Mouse (Mus musculus): ENCODE measurements around the gene Hpgds. TPM values are rescaled to one million over a fixed set of nuclear protein-coding genes. Genes with fewer than 3 reads are reported as not detected.

The Hpgds gene
- 3.8 and 4.1 TPM in 2 replicates for polyA plus RNA-seq (2014; fragmentation: Nextera tagmentation; extraction: Ambion mirVana)

GRCm38 (mm10) chr6:65144621-65145205 lies at the start of gene Hpgds:
Gene Hpgds (minus strand): TSS chr6:65144908.
- Histone ChIP-seq H3K4me1 (ENCODE audit: control insufficient read depth, insufficient read depth, low read length) (no peaks in the 10 kb centered on the region; the same call in 1 of the 2 replicates), H3K27me3 (ENCODE audit: control insufficient read depth, insufficient read depth, low read length) (no peaks in the 10 kb centered on the region), H3K4me2 (replicated peaks; ENCODE audit: low read depth, low read length) (peak within 1 kb of the TSS; percentile 17), H3K27ac (ENCODE audit: low read depth, low read length) (no peak within 1 kb of the TSS), H3K36me3 (ENCODE audit: control insufficient read depth, insufficient read depth, low read length) (no peaks in the 10 kb centered on the region), H3K9me3 (ENCODE audit: control insufficient read depth, low read length) (no peaks in the 10 kb centered on the region), H3K9ac (ENCODE audit: low read depth, low read length) (no peak within 1 kb of the TSS), H3K4me3 (ENCODE audit: low read length) (no peak within 1 kb of the TSS)
- peak; percentile 82 for ATAC-seq (ENCODE audit: low FRiP score, low TSS enrichment)
- 18% methylated on average over 16 of the region's 16 CpGs for WGBS

- Histone ChIP-seq H3K4me3 (ENCODE audit: low read length) (no peak overlapping the region), H3K9ac (ENCODE audit: low read depth, low read length) (no peak overlapping the region), H3K36me3 (ENCODE audit: control insufficient read depth, insufficient read depth, low read length) (no peaks in the 10 kb centered on the region), H3K27ac (ENCODE audit: low read depth, low read length) (no peak overlapping the region), H3K27me3 (ENCODE audit: control insufficient read depth, insufficient read depth, low read length) (no peaks in the 10 kb centered on the region), H3K4me1 (ENCODE audit: control insufficient read depth, insufficient read depth, low read length) (no peaks in the 10 kb centered on the region), H3K4me2 (replicated peaks; ENCODE audit: low read depth, low read length) (no peak overlapping the region), H3K9me3 (ENCODE audit: control insufficient read depth, low read length) (no peaks in the 10 kb centered on the region)
- no peak for ATAC-seq (ENCODE audit: low FRiP score, low TSS enrichment)
- 51% methylated on average over 5 of the region's 5 CpGs for WGBS
Observed at GRCm38 (mm10) chr6:65164977-65165376, 20.3 kb upstream of the Hpgds start.

- ATAC-seq (ENCODE audit: low FRiP score, low TSS enrichment) = no peak
- no peak overlapping the region for H3K27ac ChIP-seq (ENCODE audit: low read depth, low read length)
- H3K4me2 ChIP-seq (replicated peaks; ENCODE audit: low read depth, low read length) = no peak overlapping the region
- H3K36me3 ChIP-seq (ENCODE audit: control insufficient read depth, insufficient read depth, low read length) = no peaks in the 10 kb centered on the region
- no peak overlapping the region for H3K9ac ChIP-seq (ENCODE audit: low read depth, low read length)
- H3K9me3 ChIP-seq (ENCODE audit: control insufficient read depth, low read length) = no peaks in the 10 kb centered on the region
- H3K27me3 ChIP-seq (ENCODE audit: control insufficient read depth, insufficient read depth, low read length) = no peaks in the 10 kb centered on the region
- whole genome bisulfite sequencing = 87% methylated on average over 6 of the region's 6 CpGs
- H3K4me3 ChIP-seq (ENCODE audit: low read length) = no peak overlapping the region
- no peaks in the 10 kb centered on the region for H3K4me1 ChIP-seq (ENCODE audit: control insufficient read depth, insufficient read depth, low read length)
Observed at GRCm38 (mm10) chr6:65164137-65164536, 19.4 kb upstream of the Hpgds start.

GRCm38 (mm10) chr6:65159381-65159942 lies 14.8 kb upstream of the Hpgds start:
- H3K4me3 ChIP-seq (ENCODE audit: low read length) = no peak overlapping the region
- no peaks in the 10 kb centered on the region for H3K4me1 ChIP-seq (ENCODE audit: control insufficient read depth, insufficient read depth, low read length)
- H3K9ac ChIP-seq (ENCODE audit: low read depth, low read length) = no peak overlapping the region
- no peaks in the 10 kb centered on the region for H3K27me3 ChIP-seq (ENCODE audit: control insufficient read depth, insufficient read depth, low read length)
- no peak overlapping the region for H3K4me2 ChIP-seq (replicated peaks; ENCODE audit: low read depth, low read length)
- no peak for ATAC-seq (ENCODE audit: low FRiP score, low TSS enrichment)
- 84% methylated on average over 4 of the region's 4 CpGs for WGBS
- no peaks in the 10 kb centered on the region for H3K36me3 ChIP-seq (ENCODE audit: control insufficient read depth, insufficient read depth, low read length)
- no peaks in the 10 kb centered on the region for H3K9me3 ChIP-seq (ENCODE audit: control insufficient read depth, low read length)
- H3K27ac ChIP-seq (ENCODE audit: low read depth, low read length) = no peak overlapping the region

- no peaks in the 10 kb centered on the region for H3K9me3 ChIP-seq (ENCODE audit: control insufficient read depth, low read length)
- no peak overlapping the region for H3K27ac ChIP-seq (ENCODE audit: low read depth, low read length)
- no peaks in the 10 kb centered on the region for H3K36me3 ChIP-seq (ENCODE audit: control insufficient read depth, insufficient read depth, low read length)
- H3K4me3 ChIP-seq (ENCODE audit: low read length) = no peak overlapping the region
- H3K4me2 ChIP-seq (replicated peaks; ENCODE audit: low read depth, low read length) = no peak overlapping the region
- no peaks in the 10 kb centered on the region for H3K27me3 ChIP-seq (ENCODE audit: control insufficient read depth, insufficient read depth, low read length)
- H3K4me1 ChIP-seq (ENCODE audit: control insufficient read depth, insufficient read depth, low read length) = no peaks in the 10 kb centered on the region
- H3K9ac ChIP-seq (ENCODE audit: low read depth, low read length) = no peak overlapping the region
- 96% methylated on average over 4 of the region's 4 CpGs for WGBS
- no peak for ATAC-seq (ENCODE audit: low FRiP score, low TSS enrichment)
Observed at GRCm38 (mm10) chr6:65157042-65157441, 12.3 kb upstream of the Hpgds start.

- H3K4me2 ChIP-seq (replicated peaks; ENCODE audit: low read depth, low read length) = no peak overlapping the region
- no peak for ATAC-seq (ENCODE audit: low FRiP score, low TSS enrichment)
- H3K36me3 ChIP-seq (ENCODE audit: control insufficient read depth, insufficient read depth, low read length) = no peaks in the 10 kb centered on the region
- no peak overlapping the region for H3K4me3 ChIP-seq (ENCODE audit: low read length)
- no peak overlapping the region for H3K27ac ChIP-seq (ENCODE audit: low read depth, low read length)
- no peaks in the 10 kb centered on the region for H3K4me1 ChIP-seq (ENCODE audit: control insufficient read depth, insufficient read depth, low read length)
- no peaks in the 10 kb centered on the region for H3K27me3 ChIP-seq (ENCODE audit: control insufficient read depth, insufficient read depth, low read length)
- H3K9ac ChIP-seq (ENCODE audit: low read depth, low read length) = no peak overlapping the region
- 78% methylated on average over 3 of the region's 3 CpGs for WGBS
- no peaks in the 10 kb centered on the region for H3K9me3 ChIP-seq (ENCODE audit: control insufficient read depth, low read length)
Observed at GRCm38 (mm10) chr6:65153570-65153969, 8.9 kb upstream of the Hpgds start.

- 8% methylated on average over 22 of the region's 22 CpGs for WGBS
- Histone ChIP-seq H3K9ac (ENCODE audit: low read depth, low read length) (peak overlapping the region; percentile 23; the same call in 1 of the 2 replicates), H3K36me3 (ENCODE audit: control insufficient read depth, insufficient read depth, low read length) (no peaks in the 10 kb centered on the region), H3K9me3 (ENCODE audit: control insufficient read depth, low read length) (no peaks in the 10 kb centered on the region), H3K4me1 (ENCODE audit: control insufficient read depth, insufficient read depth, low read length) (no peaks in the 10 kb centered on the region), H3K27ac (ENCODE audit: low read depth, low read length) (no peak overlapping the region), H3K4me3 (ENCODE audit: low read length) (peak overlapping the region; percentile 7; the same call in 1 of the 2 replicates), H3K4me2 (replicated peaks; ENCODE audit: low read depth, low read length) (peak overlapping the region; percentile 51), H3K27me3 (ENCODE audit: control insufficient read depth, insufficient read depth, low read length) (no peaks in the 10 kb centered on the region)
- peak; percentile 55 for ATAC-seq (ENCODE audit: low FRiP score, low TSS enrichment)
Observed at GRCm38 (mm10) chr6:65150703-65151102, 6.0 kb upstream of the Hpgds start.

- H3K4me2 ChIP-seq (replicated peaks; ENCODE audit: low read depth, low read length) = no peak overlapping the region
- H3K4me3 ChIP-seq (ENCODE audit: low read length) = no peak overlapping the region
- no peaks in the 10 kb centered on the region; the same call in 1 of the 2 replicates for H3K4me1 ChIP-seq (ENCODE audit: control insufficient read depth, insufficient read depth, low read length)
- no peak for ATAC-seq (ENCODE audit: low FRiP score, low TSS enrichment)
- no peaks in the 10 kb centered on the region for H3K27me3 ChIP-seq (ENCODE audit: control insufficient read depth, insufficient read depth, low read length)
- H3K9ac ChIP-seq (ENCODE audit: low read depth, low read length) = no peak overlapping the region
- H3K9me3 ChIP-seq (ENCODE audit: control insufficient read depth, low read length) = no peaks in the 10 kb centered on the region
- H3K27ac ChIP-seq (ENCODE audit: low read depth, low read length) = no peak overlapping the region
- no peaks in the 10 kb centered on the region for H3K36me3 ChIP-seq (ENCODE audit: control insufficient read depth, insufficient read depth, low read length)
- WGBS = 89% methylated on average over 4 of the region's 4 CpGs
Observed at GRCm38 (mm10) chr6:65146363-65146762, 1.7 kb upstream of the Hpgds start.

GRCm38 (mm10) chr6:65142316-65142715 lies 2.4 kb downstream of the Hpgds start:
- 91% methylated on average over 1 of the region's 1 CpGs for WGBS
- no peak for ATAC-seq (ENCODE audit: low FRiP score, low TSS enrichment)

More at GRCm38 (mm10) chr6:65142316-65142715, 2.4 kb downstream of the Hpgds start:
- no peaks in the 10 kb centered on the region for H3K9me3 ChIP-seq (ENCODE audit: control insufficient read depth, low read length)
- H3K4me2 ChIP-seq (replicated peaks; ENCODE audit: low read depth, low read length) = no peak overlapping the region
- H3K9ac ChIP-seq (ENCODE audit: low read depth, low read length) = no peak overlapping the region
- H3K4me3 ChIP-seq (ENCODE audit: low read length) = no peak overlapping the region
- H3K27ac ChIP-seq (ENCODE audit: low read depth, low read length) = no peak overlapping the region
- no peaks in the 10 kb centered on the region; the same call in 1 of the 2 replicates for H3K4me1 ChIP-seq (ENCODE audit: control insufficient read depth, insufficient read depth, low read length)
- H3K27me3 ChIP-seq (ENCODE audit: control insufficient read depth, insufficient read depth, low read length) = no peaks in the 10 kb centered on the region
- H3K36me3 ChIP-seq (ENCODE audit: control insufficient read depth, insufficient read depth, low read length) = no peaks in the 10 kb centered on the region
